Mouse (Mus musculus) left cerebral cortex, adult 8-10 months (tissue): Measurements from ENCODE around the gene Trio. TPM values are rescaled to one million over a fixed set of nuclear protein-coding genes. Genes with fewer than 3 reads are reported as not detected.
A peak's percentile ranks its signal among the peaks of the same experiment; 100 is the strongest.

ENCODE experiments used
- DNase-seq, 2 experiments: peaks; one replicate each; pipeline ENCODE4 v3.0.0; 2022; ENCODE audit warnings: low spot score in 2 of 2
- total RNA-seq, 4 experiments: library from RNA; stranded (reverse); gene quantifications; 2 replicates each; pipeline ENCODE4 v1.2.4; 2022

Gene Trio
- total RNA-seq, 4 experiments from 2014 or later, result 199 to 218 (median 207) TPM

DNA sequence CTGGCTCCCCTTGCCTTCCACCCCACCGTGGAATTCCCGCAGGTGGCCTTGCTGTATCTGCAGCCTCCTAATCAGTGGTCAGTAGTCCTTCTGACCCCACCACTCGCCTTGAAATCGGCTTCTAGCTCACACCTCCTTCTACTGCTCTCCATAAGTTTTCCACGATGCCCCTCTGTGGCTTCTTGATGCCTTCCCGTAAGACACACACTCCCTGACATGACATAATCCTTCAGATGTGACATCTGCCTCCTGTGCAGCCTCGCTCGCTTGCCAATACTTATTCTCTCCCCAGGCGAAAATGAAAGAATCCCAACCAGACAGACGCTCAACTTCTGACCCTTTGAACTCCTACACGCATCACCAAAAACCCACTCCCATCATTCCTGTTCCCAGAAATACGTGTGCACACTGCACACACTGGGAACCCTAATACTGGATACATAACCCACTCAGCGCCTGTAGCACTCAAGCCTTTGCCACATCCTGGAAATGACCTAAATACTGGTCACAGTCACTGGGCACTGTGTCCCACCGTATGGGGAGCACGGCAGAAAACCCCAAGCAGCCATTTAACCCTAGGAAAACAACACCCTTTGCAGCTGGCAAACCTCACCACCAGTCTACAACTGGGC, 100.5 kb downstream of the Trio start:
- DNase-seq, result no peak

- no peak for DNase-seq
Observed at GRCm38 (mm10) chr15:27923987-27924341, 101.7 kb downstream of the Trio start.

DNA sequence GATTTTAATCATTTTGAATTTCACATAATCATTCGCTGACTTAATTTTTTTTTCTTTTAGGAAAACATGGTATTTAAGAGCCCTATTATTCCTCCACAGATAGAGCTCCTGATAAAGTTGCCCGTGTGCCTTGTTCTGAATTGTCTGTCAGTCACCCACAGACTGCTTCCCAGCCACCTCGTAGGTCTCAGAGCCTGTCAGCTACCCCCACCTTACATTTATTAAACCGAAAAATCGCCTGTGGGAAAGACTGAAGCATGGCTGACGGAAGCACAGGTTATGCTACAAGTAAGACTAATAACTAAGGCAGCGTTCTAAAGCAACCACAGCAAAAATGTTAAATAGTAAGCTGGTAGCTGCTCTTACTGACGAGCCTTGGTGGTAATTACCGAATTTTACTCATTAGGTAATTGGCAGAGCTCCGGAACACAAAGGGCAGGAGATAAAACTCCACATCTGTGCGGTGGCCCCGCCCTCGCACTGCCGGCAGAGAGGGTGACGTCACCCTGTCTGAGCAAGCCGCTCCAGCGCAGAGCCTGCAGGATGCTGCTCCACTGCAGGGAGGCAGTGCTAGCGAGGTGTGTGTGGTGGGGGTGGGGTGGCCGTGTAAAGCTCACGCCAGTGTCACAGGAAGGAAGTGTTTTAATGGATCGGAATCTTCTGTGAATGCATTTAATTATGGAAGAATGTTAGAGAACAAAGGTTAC, 102.2 kb downstream of the Trio start:
- DNase-seq, result peak in 1 of 2 experiments; percentile 75

DNA sequence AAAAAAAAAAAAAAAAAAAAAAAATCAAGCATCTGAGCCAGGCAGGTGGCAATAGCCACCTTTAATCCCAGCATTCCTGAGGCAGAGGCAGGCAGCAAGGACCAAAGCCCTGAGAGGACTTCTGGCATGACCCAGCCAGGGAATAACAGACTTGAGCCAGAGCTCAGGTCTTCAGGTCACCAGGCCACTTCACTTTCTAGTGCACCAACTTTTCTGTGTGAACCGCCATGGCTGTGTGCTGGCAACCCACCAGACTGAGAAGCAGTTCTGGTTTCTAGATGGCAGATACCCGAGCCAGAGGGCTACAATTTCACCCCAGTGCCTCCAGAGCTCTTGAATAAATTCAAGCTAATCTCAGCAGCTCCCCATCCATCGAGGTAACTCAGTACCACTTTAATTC, 104.9 kb downstream of the Trio start:
- DNase-seq, result no peak

DNA sequence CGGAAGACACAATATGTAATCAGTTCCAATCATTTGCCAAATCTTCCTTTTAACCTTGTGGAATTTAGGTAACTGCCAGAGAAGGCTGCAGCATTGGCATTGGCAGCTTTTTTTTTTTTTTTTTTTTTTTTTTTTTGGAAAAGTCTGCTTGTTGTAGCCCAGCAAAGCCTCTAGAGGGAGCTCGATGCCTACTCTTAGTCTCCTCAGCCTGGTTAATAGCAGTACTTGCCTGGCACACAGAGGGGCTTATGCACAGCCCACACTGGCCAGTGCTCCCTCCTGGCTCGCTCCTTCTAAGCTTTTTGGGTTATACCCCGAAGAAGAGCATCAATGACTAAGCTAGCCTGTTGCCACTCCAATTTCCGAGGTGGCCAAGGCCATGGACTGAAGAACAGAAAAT, 106.1 kb downstream of the Trio start:
- DNase-seq, result no peak

GRCm38 (mm10) chr15:27918798-27919197, 106.8 kb downstream of the Trio start:
- no peak for DNase-seq

DNA sequence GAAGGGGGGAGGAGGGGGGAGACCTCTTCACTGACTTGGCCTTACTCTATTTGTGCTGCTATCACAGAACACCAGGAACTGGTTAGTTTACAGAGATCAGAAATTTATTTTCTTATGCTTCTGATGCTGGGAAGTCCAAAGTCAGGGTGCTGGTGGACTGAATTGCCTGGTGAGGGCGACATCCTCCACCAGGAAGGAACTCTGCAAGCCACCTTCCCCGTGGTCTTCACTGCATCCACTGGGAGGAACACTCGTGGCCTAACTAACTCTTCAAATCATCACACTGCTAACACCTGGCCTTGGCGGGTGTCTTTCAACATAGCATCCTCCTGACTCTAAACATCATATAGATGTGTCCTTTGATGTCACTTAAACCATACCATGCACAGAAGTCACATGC, 109.4 kb downstream of the Trio start:
- DNase-seq, result no peak

DNA sequence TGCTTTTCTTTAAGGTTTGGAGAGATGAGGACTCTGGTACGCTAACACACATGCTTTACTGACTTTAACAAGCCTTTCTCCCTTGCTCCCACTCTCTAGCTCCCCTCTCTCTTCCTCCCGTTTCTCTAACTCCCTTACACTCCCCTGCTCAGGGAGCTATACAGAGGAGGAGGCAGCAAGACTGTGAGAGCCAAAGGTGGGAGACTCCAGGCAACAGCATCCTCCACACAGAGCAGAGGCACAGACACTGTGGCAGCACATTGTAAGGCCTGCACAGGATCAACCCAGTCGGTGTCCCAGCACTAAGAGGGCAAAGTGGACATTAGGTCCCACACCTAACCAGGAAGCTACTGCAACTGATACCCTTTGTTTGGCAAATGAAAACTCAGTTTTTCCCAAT, 112.6 kb downstream of the Trio start:
- no peak for DNase-seq

DNA sequence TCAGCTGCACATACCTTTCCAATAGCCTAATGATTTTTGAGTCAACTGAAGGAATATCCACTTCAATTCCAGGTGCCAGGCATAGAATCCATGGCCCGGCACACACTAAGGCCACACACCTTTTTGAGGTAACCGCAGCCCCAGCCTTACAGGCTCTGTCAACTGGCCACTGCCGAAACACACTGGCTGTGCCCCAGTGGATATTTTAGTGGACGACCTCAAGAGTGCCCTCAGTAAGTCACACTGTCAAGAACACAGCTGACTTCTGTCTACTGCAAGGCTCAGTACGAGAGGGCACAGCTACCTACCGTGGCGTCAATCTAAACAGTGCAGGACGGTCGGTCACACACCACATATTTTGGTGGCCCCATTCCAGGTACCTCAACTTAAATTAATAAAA, 114.5 kb downstream of the Trio start:
- no peak for DNase-seq

GRCm38 (mm10) chr15:27910179-27910578, 115.5 kb downstream of the Trio start:
- no peak for DNase-seq

GRCm38 (mm10) chr15:27907649-27908048, 118.0 kb downstream of the Trio start:
- DNase-seq, result no peak

- no peak for DNase-seq
Observed at GRCm38 (mm10) chr15:27906409-27906808, 119.2 kb downstream of the Trio start.

- DNase-seq, result no peak
Observed at GRCm38 (mm10) chr15:27905341-27905740, 120.3 kb downstream of the Trio start.

DNA sequence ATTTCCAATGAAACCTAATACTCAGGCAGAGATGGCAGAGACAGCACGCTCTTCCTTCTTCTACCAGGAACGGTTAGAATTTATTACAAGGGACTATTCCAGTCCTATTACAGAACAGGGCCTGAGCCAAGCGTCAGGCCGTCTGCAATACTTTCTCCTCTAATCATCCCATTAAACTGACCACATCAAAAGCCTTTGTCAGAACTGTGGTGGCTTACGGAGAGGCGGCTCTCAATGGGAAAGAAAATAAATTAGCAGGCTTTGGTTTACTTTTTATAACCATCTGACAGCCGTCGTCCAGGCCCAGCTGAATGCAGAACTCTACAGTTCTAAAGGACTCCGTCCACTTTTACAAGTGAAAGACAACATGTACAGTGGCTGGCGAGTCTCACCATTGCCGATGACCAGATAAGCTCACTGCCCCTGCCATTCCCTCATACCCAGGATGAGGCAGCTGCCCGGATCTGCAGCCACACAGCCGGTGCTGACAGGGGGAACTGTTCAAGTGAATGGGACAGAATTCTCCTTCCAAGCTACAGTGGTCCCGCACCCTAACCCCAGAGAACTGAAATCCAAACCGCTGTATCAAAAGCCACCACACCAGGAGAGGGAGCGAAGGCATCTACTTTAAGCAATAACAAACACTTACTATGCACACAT, 121.2 kb downstream of the Trio start:
- no peak for DNase-seq

GRCm38 (mm10) chr15:27901200-27901599, 124.4 kb downstream of the Trio start:
- no peak for DNase-seq

- DNase-seq, result no peak
Observed at GRCm38 (mm10) chr15:27898795-27899406, 126.7 kb downstream of the Trio start.

GRCm38 (mm10) chr15:27894112-27894511, 131.5 kb downstream of the Trio start:
- no peak for DNase-seq

DNA sequence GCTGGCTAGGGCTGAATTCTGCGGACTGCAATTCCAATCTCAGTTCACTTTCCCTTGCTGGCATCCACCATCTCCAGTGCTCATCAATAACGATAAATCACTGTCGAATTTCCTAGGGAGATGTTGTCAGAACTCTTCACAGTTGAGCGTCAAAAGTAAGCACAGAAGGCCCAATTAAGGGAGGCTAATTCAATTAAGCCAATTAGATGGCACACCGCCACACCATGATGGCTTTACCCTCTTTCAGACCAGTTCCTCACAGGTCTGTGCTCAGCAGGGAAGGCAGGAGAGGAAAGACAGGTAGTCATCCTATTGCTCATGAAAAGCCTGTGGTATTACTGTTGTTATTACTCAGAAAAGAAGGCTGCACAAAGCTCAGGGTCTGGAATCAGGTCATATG, 133.6 kb downstream of the Trio start:
- DNase-seq, result no peak

- DNase-seq, result no peak
Observed at GRCm38 (mm10) chr15:27890666-27891065, 135.0 kb downstream of the Trio start.

DNA sequence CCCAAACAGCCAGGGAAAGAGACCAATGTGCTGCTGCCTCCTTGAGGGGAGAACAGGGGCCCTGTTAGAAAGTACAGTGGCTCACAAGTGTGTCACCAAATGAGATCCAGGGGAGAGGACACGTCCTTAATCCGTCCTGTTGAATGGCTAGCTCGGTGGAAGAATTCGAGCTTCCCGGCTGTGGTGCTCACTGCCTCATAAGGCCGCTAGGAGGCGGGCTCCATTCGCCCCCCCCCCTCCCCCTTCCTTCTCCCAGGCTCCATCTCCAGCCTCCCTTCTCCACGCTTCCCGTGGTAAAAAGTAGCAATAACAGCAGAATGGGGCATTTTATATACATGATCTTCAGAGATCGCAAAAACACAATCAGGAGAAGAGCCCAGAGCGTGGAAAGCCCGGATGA, 137.5 kb downstream of the Trio start:
- no peak for DNase-seq

DNA sequence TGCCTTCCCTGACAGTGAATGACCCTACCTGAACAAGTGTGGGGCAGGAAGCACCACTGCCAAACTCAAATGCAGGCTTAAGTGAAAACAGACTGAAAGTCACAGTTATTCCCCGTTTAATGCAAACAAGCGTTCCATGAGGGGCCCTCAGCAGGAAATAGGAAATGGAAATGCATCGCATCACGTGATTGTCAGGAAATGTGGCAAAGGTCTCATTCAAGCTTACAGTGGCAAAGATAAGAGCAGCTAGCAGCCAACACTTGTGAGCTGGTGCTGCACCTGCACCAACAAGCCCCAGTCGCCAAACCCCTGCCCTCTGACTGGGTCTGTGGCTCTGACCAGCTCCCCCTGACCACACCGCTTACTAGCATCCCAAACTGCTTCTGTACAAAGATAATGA, 138.7 kb downstream of the Trio start:
- DNase-seq, result no peak
